Mouse (Mus musculus): ENCODE results near the gene Pigk. TPM values are rescaled to one million over a fixed set of nuclear protein-coding genes. Genes with fewer than 3 reads are reported as not detected.

The Pigk gene
- polyA plus RNA-seq, 1 experiment = 73.2 TPM

GRCm38 (mm10) chr3:152752911-152753310, 39.0 kb downstream of the Pigk start:
- Histone ChIP-seq H3K4me1 (ENCODE audit: control insufficient read depth, insufficient read depth, low read length) (no peaks in the 10 kb centered on the region), H3K4me3 (ENCODE audit: insufficient read depth, low read length) (no peak overlapping the region), H3K27ac (ENCODE audit: insufficient read depth, low read length) (no peak overlapping the region)
- no peak for TF ChIP-seq POLR2A (IDR thresholded peaks at IDR 0.05; ENCODE audit: low read depth, low read length)
- no peak for TF ChIP-seq CTCF (IDR thresholded peaks at IDR 0.05; ENCODE audit: borderline replicate concordance, insufficient read depth, low read length)

- Histone ChIP-seq H3K4me3 (ENCODE audit: insufficient read depth, low read length) (no peak overlapping the region), H3K27ac (ENCODE audit: insufficient read depth, low read length) (no peak overlapping the region), H3K4me1 (ENCODE audit: control insufficient read depth, insufficient read depth, low read length) (0 out of 2 replicates have a peak, but pooled peaks cover under 1% of the 10 kb centered on the region)
- TF ChIP-seq POLR2A (IDR thresholded peaks at IDR 0.05; ENCODE audit: low read depth, low read length) = no peak
- no peak for TF ChIP-seq CTCF (IDR thresholded peaks at IDR 0.05; ENCODE audit: borderline replicate concordance, insufficient read depth, low read length)
These were observed 39.4 kb downstream of the Pigk start for GRCm38 (mm10) chr3:152753345-152753744.

GRCm38 (mm10) chr3:152753920-152754764, 40.2 kb downstream of the Pigk start:
- TF ChIP-seq CTCF (IDR thresholded peaks at IDR 0.05; ENCODE audit: borderline replicate concordance, insufficient read depth, low read length) = no peak
- no peak for TF ChIP-seq POLR2A (IDR thresholded peaks at IDR 0.05; ENCODE audit: low read depth, low read length)
- H3K27ac ChIP-seq (ENCODE audit: insufficient read depth, low read length) = no peak overlapping the region

GRCm38 (mm10) chr3:152755515-152755914, 41.6 kb downstream of the Pigk start:
- no peak overlapping the region for H3K27ac ChIP-seq (ENCODE audit: insufficient read depth, low read length)
- no peak overlapping the region for H3K4me3 ChIP-seq (ENCODE audit: insufficient read depth, low read length)
- TF ChIP-seq CTCF (IDR thresholded peaks at IDR 0.05; ENCODE audit: borderline replicate concordance, insufficient read depth, low read length) = no peak
- peaks cover 9% of the 10 kb centered on the region; the same call in 1 of the 2 replicates for H3K4me1 ChIP-seq (ENCODE audit: control insufficient read depth, insufficient read depth, low read length)

More at GRCm38 (mm10) chr3:152753920-152754764, 40.2 kb downstream of the Pigk start:
- Histone ChIP-seq H3K4me3 (ENCODE audit: insufficient read depth, low read length) (no peak overlapping the region), H3K4me1 (ENCODE audit: control insufficient read depth, insufficient read depth, low read length) (peaks cover 8% of the 10 kb centered on the region; the same call in 1 of the 2 replicates)

GRCm38 (mm10) chr3:152756896-152757295, 43.0 kb downstream of the Pigk start:
- Histone ChIP-seq H3K4me3 (ENCODE audit: insufficient read depth, low read length) (no peak overlapping the region), H3K4me1 (ENCODE audit: control insufficient read depth, insufficient read depth, low read length) (peaks cover 9% of the 10 kb centered on the region; the same call in 1 of the 2 replicates), H3K27ac (ENCODE audit: insufficient read depth, low read length) (no peak overlapping the region)
- no peak for TF ChIP-seq CTCF (IDR thresholded peaks at IDR 0.05; ENCODE audit: borderline replicate concordance, insufficient read depth, low read length)

GRCm38 (mm10) chr3:152757464-152758393, 43.8 kb downstream of the Pigk start:
- TF ChIP-seq CTCF (IDR thresholded peaks at IDR 0.05; ENCODE audit: borderline replicate concordance, insufficient read depth, low read length) (no peak), POLR2A (IDR thresholded peaks at IDR 0.05; ENCODE audit: low read depth, low read length) (no peak)
- Histone ChIP-seq H3K4me1 (ENCODE audit: control insufficient read depth, insufficient read depth, low read length) (peaks cover 9% of the 10 kb centered on the region; the same call in 1 of the 2 replicates), H3K4me3 (ENCODE audit: insufficient read depth, low read length) (no peak overlapping the region), H3K27ac (ENCODE audit: insufficient read depth, low read length) (no peak overlapping the region)

- Histone ChIP-seq H3K27ac (ENCODE audit: insufficient read depth, low read length) (0 out of 2 replicates have a peak overlapping the region, but pooled peaks have one; percentile 7), H3K4me3 (ENCODE audit: insufficient read depth, low read length) (no peak overlapping the region), H3K4me1 (ENCODE audit: control insufficient read depth, insufficient read depth, low read length) (peaks cover 9% of the 10 kb centered on the region; the same call in 1 of the 2 replicates)
- no peak for TF ChIP-seq POLR2A (IDR thresholded peaks at IDR 0.05; ENCODE audit: low read depth, low read length)
- no peak for TF ChIP-seq CTCF (IDR thresholded peaks at IDR 0.05; ENCODE audit: borderline replicate concordance, insufficient read depth, low read length)
These were observed 44.7 kb downstream of the Pigk start for GRCm38 (mm10) chr3:152758500-152759032.

- H3K4me3 ChIP-seq (ENCODE audit: insufficient read depth, low read length) = no peak overlapping the region
- no peak for TF ChIP-seq POLR2A (IDR thresholded peaks at IDR 0.05; ENCODE audit: low read depth, low read length)
- TF ChIP-seq CTCF (IDR thresholded peaks at IDR 0.05; ENCODE audit: borderline replicate concordance, insufficient read depth, low read length) = no peak
- no peak overlapping the region for H3K27ac ChIP-seq (ENCODE audit: insufficient read depth, low read length)
- peaks cover 16% of the 10 kb centered on the region; the same call in 1 of the 2 replicates for H3K4me1 ChIP-seq (ENCODE audit: control insufficient read depth, insufficient read depth, low read length)
These were observed 47.2 kb downstream of the Pigk start for GRCm38 (mm10) chr3:152761116-152761515.

- TF ChIP-seq POLR2A (IDR thresholded peaks at IDR 0.05; ENCODE audit: low read depth, low read length) (no peak), CTCF (IDR thresholded peaks at IDR 0.05; ENCODE audit: borderline replicate concordance, insufficient read depth, low read length) (no peak)
- peaks cover 17% of the 10 kb centered on the region for H3K4me1 ChIP-seq (ENCODE audit: control insufficient read depth, insufficient read depth, low read length)
- H3K27ac ChIP-seq (ENCODE audit: insufficient read depth, low read length) = no peak overlapping the region
- no peak overlapping the region for H3K4me3 ChIP-seq (ENCODE audit: insufficient read depth, low read length)
These were observed 47.8 kb downstream of the Pigk start for GRCm38 (mm10) chr3:152761661-152762060.
